Mouse (Mus musculus) thymus, postnatal 25 days (tissue): ENCODE measurements around the gene Phkg2.
A peak's percentile ranks its signal among the peaks of the same experiment; 100 is the strongest.
"Not testable (repeated sequence)": the region's sequence is repeated elsewhere in the genome, so short reads cannot be mapped to it uniquely, and the experiment has no call there.

Source experiments
- DNase-seq: peaks from one replicate; pipeline ENCODE4 v3.0.0; 2022

The Phkg2 gene

GRCm38 (mm10) chr7:127607150-127607549, 34.0 kb downstream of the Phkg2 start:
- no peak for DNase-seq

GRCm38 (mm10) chr7:127611011-127611410, 37.9 kb downstream of the Phkg2 start:
- no peak for DNase-seq

GRCm38 (mm10) chr7:127611561-127611960, 38.4 kb downstream of the Phkg2 start:
- DNase-seq: no peak

DNA sequence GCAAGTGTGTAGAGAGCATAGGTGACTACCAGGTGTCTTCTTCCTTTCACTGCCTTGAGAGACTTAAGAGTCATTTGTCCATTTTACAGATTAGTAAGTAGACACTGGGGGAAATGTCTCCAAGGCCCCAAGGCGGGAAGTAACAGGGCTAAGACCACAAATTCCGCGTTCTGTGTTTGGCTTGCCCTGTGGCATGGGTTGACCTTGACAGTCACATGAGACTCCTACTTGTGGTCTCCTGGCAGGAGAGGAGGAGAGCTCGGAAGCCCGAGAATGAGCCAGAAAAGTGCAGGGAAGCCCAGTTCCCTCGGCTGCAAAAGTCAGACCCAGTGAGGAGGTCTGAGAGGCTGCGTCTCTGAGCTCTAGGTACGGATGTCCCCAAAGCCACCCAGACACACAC, 40.4 kb downstream of the Phkg2 start:
- DNase-seq: no peak

DNA sequence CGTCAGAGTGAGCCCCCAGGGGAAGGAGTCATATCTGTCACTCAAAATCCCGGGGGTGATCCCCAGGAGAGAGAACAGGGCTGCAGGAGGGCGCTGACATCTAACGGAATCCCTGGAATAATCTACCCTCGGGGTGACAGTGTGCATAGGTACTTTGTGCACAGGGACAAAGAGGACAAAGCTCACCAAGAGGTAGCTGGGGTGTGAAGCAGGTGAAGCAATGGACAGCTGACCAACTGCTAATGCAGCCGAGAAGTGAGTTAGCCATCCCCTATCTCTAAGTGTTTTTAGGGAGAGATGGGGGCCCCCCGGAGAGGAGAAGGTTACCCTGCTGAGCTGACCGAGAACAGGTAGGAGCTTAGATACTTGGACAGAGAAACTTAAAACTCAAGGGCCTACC, 41.0 kb downstream of the Phkg2 start:
- DNase-seq: no peak

- DNase-seq: peak; percentile 61
Observed at GRCm38 (mm10) chr7:127614511-127614890, 41.4 kb downstream of the Phkg2 start.

- peak; percentile 69 for DNase-seq
Observed at GRCm38 (mm10) chr7:127614891-127615843, 42.0 kb downstream of the Phkg2 start, which contains the start of gene Zfp629. TSS of gene Zfp629 (minus strand) at chr7:127615797.

GRCm38 (mm10) chr7:127616336-127616735, 43.2 kb downstream of the Phkg2 start:
- peak; percentile 57 for DNase-seq

- DNase-seq: peak; percentile 35
Observed at GRCm38 (mm10) chr7:127616881-127617280, 43.7 kb downstream of the Phkg2 start.

GRCm38 (mm10) chr7:127617962-127618361, 44.8 kb downstream of the Phkg2 start:
- peak; percentile 65 for DNase-seq

- DNase-seq: not testable (repeated sequence)
Observed at GRCm38 (mm10) chr7:127618402-127618801, 45.3 kb downstream of the Phkg2 start.

DNA sequence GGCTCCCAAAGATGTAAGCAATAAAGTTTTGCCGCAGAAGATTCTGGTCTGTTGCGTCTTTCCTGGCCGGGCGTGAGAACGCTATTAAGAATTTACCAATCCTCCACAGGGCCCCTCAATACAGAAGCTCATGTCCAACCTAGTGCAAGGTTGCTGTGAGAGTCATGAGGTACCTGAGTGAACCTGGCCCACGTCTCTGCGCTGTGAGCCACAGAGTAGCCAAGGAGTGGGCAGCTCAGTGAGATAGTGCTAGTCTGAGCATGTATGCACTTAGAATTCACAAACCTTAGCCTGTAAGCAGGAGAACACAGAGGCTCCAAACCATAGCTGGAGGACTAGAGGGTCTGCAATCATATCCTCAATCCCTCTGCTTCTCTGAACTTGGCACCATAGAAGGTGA, 52.9 kb downstream of the Phkg2 start:
- no peak for DNase-seq

GRCm38 (mm10) chr7:127626471-127626870, 53.3 kb downstream of the Phkg2 start:
- no peak for DNase-seq

DNA sequence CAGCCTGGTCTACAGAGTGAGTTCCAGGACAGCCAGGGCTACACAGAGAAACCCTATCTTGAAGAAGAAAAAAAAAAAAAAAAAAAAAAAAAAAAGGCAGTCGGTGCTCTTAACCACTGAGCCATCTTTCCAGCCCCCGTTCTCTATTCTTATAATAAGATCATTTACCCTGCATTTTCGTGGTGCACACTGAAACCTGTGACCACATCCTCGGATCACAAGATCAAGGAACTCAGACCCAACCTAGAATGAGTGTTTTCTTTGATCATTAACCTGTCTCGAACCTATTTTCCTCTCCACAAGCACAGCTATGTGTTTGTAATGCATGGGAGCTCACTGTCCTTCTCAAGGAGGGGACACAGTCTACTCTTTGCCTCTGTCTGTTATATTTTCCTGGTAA, 55.5 kb downstream of the Phkg2 start:
- DNase-seq: peak; percentile 34

- no peak for DNase-seq
Observed at GRCm38 (mm10) chr7:127631416-127631815, 58.3 kb downstream of the Phkg2 start.
